Mouse (Mus musculus) ZHBTc4 (cell line): ENCODE measurements around the gene Nadk2.

ENCODE experiments used
- DNase-seq: peaks from one replicate; pipeline ENCODE4 v3.0.0-alpha.2; 2011; ENCODE audit warnings: low read depth, low spot score

Gene Nadk2

GRCm38 (mm10) chr15:9087895-9088682, 17.0 kb downstream of the Nadk2 start:
- peak; percentile 21 for DNase-seq

DNA sequence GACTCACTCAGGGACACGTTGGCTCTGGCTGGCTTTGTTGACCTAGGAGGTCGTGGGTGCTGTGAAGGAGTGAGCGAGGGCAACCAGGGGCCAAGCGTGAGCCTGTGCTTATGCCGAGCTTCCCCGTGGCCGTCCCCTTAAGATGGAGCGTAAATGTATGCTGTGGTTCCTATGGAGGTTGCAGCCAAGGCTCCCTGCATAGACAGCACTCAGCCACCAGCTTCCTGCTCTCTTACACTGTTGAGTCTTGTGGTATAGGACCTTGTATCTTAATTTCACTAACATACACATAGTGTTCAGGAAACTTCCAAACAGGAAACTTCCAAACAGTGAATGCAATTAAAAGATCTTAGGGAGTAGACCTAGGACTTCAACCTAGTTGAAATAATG, 17.6 kb downstream of the Nadk2 start:
- DNase-seq, result no peak

- no peak for DNase-seq
These were observed 18.2 kb downstream of the Nadk2 start for GRCm38 (mm10) chr15:9089136-9089720.

DNA sequence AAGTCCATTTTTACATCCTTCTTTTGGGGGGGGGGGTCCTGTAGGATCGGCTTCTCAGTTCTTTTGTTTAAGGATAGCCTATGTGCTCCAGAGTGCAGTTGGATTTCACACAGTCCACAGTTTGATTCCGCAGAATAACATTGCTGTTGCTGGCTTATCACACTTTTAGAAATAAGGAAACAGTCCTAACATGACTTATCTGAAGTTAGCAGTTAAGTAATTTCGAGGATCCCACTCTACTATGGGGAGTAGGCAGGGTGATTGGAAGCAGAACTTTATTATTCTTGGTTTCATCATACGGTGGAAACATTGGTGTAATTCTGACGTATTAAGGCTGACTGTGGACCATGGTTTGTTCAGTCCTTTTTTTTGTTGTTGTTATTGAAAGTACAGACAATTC, 19.6 kb downstream of the Nadk2 start:
- DNase-seq, result no peak

- DNase-seq, result no peak
These were observed 22.7 kb downstream of the Nadk2 start for GRCm38 (mm10) chr15:9093598-9094365.

DNA sequence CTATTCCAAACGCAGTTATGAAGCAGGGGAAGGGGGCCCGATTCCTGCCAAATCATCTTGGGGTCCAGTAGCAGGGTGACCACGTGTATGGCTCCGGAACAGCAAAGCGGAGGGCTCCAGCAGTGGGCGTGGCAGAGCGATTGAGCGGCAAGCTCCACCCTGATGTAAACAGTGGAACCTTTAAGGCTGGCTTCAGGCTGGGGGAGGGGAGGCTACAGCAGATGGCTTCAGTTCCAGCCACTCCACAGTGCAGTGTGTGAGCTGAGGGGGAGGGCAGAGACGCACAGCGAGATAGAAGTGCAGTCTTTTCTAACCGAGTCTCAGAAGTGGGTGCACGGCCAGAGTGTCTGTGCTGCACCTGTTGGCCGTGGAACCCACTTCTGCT, 23.3 kb downstream of the Nadk2 start:
- DNase-seq, result peak; percentile 90

GRCm38 (mm10) chr15:9096865-9097264, 25.8 kb downstream of the Nadk2 start:
- no peak for DNase-seq

DNA sequence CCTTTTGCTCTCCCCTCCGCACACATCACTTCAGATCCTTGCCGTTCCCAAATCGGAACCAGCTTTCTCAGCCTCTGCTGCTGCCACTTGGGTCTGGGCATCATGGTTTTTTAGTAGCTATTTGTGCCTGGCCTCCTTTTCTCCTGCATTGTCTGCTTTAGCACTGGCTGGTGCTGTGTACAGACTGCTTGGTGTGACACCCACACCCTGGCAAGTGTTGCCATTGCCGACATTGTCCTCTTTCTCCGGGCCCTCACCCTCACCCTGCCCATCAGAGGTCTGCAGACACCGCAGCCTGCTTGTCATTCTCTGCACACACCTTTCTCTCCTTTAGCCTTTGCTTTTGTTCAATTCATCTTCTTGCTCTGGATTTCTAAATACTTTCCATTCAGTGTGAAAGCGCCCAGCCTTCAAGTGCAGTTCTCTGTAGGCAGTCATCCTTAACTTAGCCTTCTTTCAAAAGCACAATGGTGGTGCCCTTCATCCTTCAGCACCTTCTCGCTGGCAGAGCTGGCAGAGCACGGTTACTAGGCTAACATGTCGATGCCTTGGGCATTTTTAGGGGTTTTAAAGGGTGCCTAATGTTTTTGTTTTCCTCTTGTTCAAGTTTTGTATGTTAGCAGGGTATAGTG, 29.5 kb downstream of the Nadk2 start:
- no peak for DNase-seq

DNA sequence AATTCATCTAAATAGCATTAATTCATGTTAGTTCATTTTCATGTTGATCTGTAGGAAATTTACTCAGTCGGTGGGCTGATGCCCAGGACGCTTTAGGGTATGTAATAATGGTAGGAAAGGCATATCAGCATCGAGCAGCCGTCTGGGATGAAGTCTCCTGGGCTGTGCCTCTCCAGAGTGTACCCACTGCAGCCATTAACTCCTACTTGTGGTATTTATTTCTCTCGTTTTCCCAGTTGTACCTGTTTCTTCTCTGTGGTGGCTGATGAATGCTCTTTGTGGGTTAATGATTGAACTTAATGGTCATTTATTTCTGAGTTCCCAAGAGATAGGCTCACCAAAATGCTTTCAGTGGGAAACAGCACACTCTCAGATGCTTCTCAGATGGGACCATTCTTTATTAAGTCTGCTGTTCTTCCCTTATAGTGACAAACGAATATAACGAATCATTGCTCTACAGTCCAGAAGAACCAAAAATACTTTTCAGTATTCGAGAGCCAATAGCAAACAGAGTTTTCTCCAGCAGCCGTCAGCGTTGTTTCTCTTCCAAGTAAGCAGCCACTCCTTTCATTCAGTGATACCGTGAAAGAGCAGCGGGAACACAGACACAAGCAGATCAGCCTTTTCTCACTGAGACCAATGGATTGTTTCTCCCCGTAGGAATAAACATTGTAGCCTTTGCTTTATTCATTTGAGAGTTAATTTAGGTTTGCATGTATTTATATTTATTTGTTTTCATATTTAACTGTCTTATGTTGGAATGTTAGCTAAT, 35.4 kb downstream of the Nadk2 start:
- DNase-seq, result no peak

GRCm38 (mm10) chr15:9110526-9111347, 39.7 kb downstream of the Nadk2 start:
- no peak for DNase-seq

GRCm38 (mm10) chr15:9111648-9112047, 40.6 kb downstream of the Nadk2 start:
- no peak for DNase-seq

DNA sequence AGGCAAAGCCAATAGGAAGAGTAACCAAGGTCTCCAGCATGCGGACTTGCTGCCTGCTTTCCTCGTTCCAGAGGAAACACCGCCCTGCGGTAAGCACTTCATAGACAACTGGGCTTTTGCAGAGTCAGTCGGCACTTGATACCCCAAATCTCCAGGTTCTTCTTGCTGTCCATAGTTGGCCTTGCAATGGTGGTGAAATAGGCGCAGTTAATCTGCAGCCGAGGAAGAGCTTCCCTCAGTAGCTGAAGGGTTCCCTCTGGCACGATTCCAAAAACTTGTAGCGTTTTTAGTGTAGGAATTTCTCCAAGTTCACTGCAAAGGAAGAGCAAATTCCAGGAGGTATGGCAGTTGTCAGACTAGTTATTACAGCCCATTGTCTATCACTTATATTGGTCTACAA, 42.5 kb downstream of the Nadk2 start:
- DNase-seq, result no peak

DNA sequence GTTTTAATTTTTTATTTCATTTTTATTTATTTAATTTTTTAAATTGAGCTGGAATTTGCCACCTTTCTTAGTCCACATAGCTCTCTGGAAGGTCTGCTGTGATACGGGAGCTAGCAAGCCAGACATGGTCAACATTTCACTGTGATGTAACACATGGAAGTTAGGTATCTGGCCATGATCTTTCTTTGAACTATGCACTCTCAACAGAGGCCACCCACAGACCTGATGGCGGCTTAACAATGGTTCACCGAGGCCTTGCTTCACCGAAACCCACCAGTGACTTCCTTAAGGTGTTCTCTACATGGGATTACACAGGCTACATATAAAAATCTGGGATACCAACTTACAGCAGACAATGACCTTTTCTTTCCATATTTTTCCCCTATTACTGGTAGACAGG, 43.1 kb downstream of the Nadk2 start:
- no peak for DNase-seq

DNA sequence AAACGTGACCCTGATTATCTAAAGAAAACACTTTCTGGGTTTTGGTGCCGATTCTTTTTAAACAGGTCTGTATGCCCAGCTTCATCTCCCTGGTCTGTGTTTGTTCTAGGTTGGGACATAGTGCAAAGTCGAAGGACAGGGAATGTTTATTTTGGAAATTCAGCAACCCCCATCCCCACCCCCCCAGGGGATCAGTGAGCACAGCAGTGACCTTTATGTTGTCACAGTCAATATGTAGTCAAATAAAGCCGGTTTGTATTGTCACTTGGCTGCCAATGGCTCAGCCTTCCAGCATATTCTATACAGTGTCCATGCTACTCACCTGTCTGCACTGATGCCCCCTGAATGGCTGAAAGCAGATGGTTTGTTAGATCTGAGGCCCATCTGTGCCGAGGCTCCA, 43.5 kb downstream of the Nadk2 start:
- no peak for DNase-seq

DNA sequence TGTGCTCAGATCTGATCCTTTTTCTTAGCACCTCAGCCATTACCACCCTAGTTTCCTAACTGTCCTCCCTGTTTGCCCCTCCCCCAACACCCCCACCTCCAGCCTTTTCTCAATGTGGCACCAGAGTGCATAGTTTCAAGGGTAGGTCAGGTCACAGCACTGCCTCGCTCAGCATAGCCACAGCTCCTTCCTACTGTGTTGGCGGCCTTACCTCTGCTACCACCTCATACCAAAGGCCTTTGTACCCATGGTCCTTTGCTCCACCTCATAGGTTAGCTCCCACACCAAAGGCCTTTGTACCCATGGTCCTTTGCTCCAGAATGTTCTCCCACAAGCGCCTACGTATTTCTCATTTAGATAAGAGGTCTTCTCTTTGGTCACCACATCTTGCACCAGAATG, 47.8 kb downstream of the Nadk2 start:
- no peak for DNase-seq

DNA sequence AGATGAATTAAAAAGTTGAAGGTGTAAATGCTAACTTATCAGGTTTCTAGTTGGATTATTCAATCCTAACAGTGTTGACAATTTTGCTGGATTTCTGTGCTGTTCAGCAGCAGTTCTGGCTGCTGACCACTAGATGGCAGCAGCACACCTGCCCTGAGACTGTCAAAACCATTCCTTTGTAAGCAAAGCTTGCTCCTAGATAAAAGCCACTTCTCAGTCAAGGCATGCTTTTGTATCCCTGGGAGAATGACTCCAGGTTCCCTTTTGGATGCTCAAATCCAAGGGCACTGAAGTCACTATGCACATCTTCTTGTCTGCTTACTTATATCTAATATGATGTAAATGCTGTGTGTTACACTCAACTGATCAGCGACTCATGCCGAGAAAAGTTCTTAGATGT, 49.0 kb downstream of the Nadk2 start:
- DNase-seq, result peak; percentile 75

GRCm38 (mm10) chr15:9122989-9123388, 51.9 kb downstream of the Nadk2 start:
- DNase-seq, result no peak

- no peak for DNase-seq
These were observed 53.8 kb downstream of the Nadk2 start for GRCm38 (mm10) chr15:9124856-9125255.

DNA sequence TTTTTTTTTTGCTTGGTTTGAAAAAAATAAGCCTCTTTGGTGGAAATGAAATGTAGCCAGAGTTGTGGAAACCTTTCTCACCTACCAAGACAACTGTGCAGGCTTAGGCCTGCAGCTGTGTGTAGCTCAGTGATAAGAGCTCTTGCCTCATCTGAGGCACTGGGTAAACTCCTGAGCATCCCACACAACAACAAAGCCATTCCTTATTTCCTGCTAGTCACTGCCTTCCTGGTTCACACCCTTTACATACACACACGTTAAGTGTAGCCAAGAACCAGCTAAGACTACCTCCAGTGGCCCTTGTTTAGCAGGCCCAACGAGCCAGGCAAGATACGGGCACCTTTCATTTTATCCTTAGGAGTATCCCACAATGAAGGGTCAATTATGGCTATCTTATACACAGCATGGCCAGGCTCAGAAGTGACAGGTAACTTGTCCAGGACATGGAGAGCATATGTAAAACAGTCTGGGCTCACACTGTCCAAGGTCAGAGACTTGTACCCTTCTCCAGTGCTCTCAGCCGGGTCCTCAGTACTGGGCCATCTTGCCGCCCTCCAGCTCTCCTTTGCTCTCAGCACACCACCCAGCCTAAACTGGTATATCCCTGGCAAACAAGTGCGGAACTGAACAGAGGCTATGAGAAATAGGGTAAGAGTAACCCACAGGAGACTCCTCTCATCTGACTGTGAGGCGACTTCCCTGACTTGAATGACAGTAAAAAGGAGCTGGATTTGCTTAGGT, 56.2 kb downstream of the Nadk2 start:
- peak; percentile 25 for DNase-seq
